Mouse (Mus musculus): ENCODE data around the gene Alkbh7.

Alkbh7 gene

GRCm38 (mm10) chr17:56986105-56986805 is 10.9 kb upstream of the Alkbh7 start:
- no peak for DNase-seq (ENCODE audit: low read depth, low spot score)

GRCm38 (mm10) chr17:56988441-56988840 is 8.7 kb upstream of the Alkbh7 start:
- no peak for DNase-seq (ENCODE audit: low read depth, low spot score)

GRCm38 (mm10) chr17:56988921-56989430 is 8.2 kb upstream of the Alkbh7 start:
- DNase-seq (ENCODE audit: low read depth, low spot score), result no peak

GRCm38 (mm10) chr17:56989467-56990114 is 7.5 kb upstream of the Alkbh7 start:
- peak; percentile 96 for DNase-seq (ENCODE audit: low read depth, low spot score)

- peak; percentile 99 for DNase-seq (ENCODE audit: low read depth, low spot score)
These were observed 6.9 kb upstream of the Alkbh7 start, which contains the start of gene Clpp for GRCm38 (mm10) chr17:56990115-56990746. TSS of gene Clpp (plus strand) at chr17:56990305.

GRCm38 (mm10) chr17:56990966-56991365 is 6.2 kb upstream of the Alkbh7 start:
- DNase-seq (ENCODE audit: low read depth, low spot score), result no peak

GRCm38 (mm10) chr17:56995046-56995445 is 2.1 kb upstream of the Alkbh7 start:
- no peak for DNase-seq (ENCODE audit: low read depth, low spot score)

- DNase-seq (ENCODE audit: low read depth, low spot score), result no peak
These were observed 633 bp upstream of the Alkbh7 start for GRCm38 (mm10) chr17:56996506-56996905.

- DNase-seq (ENCODE audit: low read depth, low spot score), result no peak
These were observed 2.3 kb downstream of the Alkbh7 start for GRCm38 (mm10) chr17:56999414-56999813.

- no peak for DNase-seq (ENCODE audit: low read depth, low spot score)
These were observed 3.0 kb downstream of the Alkbh7 start, which contains the start of gene Pspn for GRCm38 (mm10) chr17:56999968-57000609. TSS of gene Pspn (minus strand) at chr17:57000018.

- DNase-seq (ENCODE audit: low read depth, low spot score), result no peak
These were observed 4.1 kb downstream of the Alkbh7 start for GRCm38 (mm10) chr17:57001228-57001627.

GRCm38 (mm10) chr17:57003994-57004393 is 6.9 kb downstream of the Alkbh7 start:
- no peak for DNase-seq (ENCODE audit: low read depth, low spot score)

GRCm38 (mm10) chr17:57007137-57007905 is 10.2 kb downstream of the Alkbh7 start:
- no peak for DNase-seq (ENCODE audit: low read depth, low spot score)

- DNase-seq (ENCODE audit: low read depth, low spot score), result no peak
These were observed 13.7 kb downstream of the Alkbh7 start for GRCm38 (mm10) chr17:57010911-57011235.

GRCm38 (mm10) chr17:57011236-57012141 is 14.3 kb downstream of the Alkbh7 start, which contains the start of the genes Gtf2f1 and Gm17949:
TSS of gene Gtf2f1 (minus strand) at chr17:57011288.
TSS of gene Gm17949 (plus strand) at chr17:57011469.
- peak; percentile 99 for DNase-seq (ENCODE audit: low read depth, low spot score)

- DNase-seq (ENCODE audit: low read depth, low spot score), result no peak
These were observed 15.2 kb downstream of the Alkbh7 start for GRCm38 (mm10) chr17:57012245-57012795.

GRCm38 (mm10) chr17:57019693-57020092 is 22.6 kb downstream of the Alkbh7 start:
- no peak for DNase-seq (ENCODE audit: low read depth, low spot score)

GRCm38 (mm10) chr17:57020960-57021359 is 23.8 kb downstream of the Alkbh7 start:
- no peak for DNase-seq (ENCODE audit: low read depth, low spot score)

- no peak for DNase-seq (ENCODE audit: low read depth, low spot score)
These were observed 30.3 kb downstream of the Alkbh7 start for GRCm38 (mm10) chr17:57027471-57027870.

- no peak for DNase-seq (ENCODE audit: low read depth, low spot score)
These were observed 32.6 kb downstream of the Alkbh7 start for GRCm38 (mm10) chr17:57029691-57030090.
